Mouse (Mus musculus): Measurements from ENCODE around the gene Ccdc110.

Gene Ccdc110

GRCm38 (mm10) chr8:45986665-45987064, 52.2 kb downstream of the Ccdc110 start:
- no peak for DNase-seq

GRCm38 (mm10) chr8:45988189-45988588, 53.8 kb downstream of the Ccdc110 start:
- no peak for DNase-seq

GRCm38 (mm10) chr8:45990631-45991310, 56.4 kb downstream of the Ccdc110 start:
- DNase-seq = no peak

Measured in kidney, adult 18-20 months (tissue).